Mouse (Mus musculus): Measurements from ENCODE around the gene Tuft1.

Tuft1 gene

DNA sequence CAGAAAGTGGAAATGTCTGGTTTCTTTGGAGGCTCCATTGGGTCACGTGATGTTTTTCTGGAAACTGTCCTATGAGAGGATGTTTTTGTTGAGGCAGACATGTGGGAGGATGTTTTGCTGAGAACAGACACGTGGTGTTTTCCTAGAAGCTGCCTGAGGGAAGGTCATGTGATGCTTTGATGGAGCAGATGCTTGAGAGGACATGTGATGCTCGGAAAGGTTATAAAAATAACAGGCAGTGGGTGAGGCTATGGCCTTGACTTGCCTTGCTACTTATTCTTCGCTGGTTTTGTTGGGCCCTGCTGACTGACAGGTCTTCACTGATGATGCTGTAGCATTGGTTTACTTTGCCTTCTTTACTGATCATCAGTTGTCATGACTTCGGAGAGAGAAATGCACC is 67.6 kb downstream of the Tuft1 start:
- DNase-seq = no peak

DNA sequence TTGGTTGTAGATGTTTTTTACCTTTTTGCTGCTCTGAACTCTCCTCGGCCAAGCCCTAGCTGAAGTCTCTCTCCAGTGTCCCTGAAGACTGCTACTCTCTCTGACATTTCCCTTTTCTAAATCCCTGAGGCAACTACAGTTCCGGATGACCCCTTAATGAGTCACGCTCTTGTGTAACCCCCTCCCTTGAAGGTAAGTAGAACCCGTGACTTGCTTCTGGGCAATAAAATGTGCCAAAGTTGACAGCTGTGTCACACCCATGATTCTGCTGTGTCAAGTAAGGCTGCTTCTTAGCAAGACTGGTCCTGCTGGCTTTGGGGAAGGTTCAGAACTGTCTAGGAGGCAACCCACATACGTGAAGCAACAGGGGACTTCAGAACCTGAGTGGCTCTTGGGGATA is 70.7 kb downstream of the Tuft1 start:
- no peak for DNase-seq

GRCm38 (mm10) chr3:94582944-94583343 is 75.7 kb downstream of the Tuft1 start:
- no peak for DNase-seq

DNA sequence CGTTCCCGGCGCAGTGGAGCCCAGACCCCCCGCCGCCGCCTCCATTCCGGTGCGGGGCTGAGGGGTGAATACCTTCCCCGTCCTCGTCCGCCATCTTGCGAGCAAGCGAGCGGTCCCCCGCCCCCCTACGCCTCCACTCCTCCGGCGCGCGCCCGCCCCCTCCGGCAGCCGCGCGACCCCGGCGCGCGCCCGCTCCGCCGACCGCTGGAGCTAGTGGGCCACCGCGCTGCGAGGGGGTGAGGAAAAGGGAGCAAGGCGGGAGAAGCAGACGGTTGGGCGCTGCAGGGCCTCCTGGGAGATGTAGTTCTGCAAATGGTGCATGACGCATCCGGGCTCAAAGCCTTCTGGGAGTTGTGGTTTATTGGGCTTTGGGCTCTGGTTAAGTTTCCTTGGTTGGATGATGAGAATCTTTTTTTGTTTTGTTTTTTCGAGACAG is 76.2 kb downstream of the Tuft1 start, which contains the start of gene Snx27:
Gene Snx27 (minus strand): TSS at position 261 of the 436 bp plus-strand sequence.
- peak; percentile 84 to 85 for DNase-seq

GRCm38 (mm10) chr3:94581793-94582455 is 76.7 kb downstream of the Tuft1 start:
- no peak for DNase-seq

DNA sequence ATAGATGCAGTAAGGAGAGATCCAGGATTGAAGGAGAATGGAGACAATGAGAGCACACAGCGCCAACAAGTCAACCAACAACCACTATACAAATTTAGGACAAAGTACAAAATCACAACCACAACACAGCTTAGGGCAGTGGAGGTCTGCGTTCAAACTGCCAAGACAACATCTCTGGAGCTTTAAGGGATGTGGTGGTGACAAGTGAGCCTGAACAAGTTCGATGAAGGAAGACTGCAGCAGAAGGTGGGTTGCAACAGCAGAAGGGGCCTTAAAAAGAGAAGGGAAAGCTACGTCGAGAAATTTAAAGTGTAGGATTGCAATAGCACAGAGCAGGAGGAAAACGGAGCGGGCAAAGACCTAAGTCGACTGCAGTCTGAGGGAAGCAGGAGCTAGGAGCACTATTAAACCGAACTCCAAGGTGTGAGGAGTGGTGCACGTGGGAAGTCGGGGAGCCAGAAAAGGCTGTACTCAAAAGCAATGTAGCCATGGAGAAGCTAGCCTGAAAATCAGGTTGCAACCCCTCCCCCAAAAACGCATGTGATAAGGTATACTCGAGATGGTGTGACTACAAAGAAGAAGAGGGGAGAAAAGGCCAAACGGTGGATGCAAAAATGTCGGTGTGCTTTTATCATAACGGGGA is 77.4 kb downstream of the Tuft1 start:
- DNase-seq = peak; percentile 6 to 12

GRCm38 (mm10) chr3:94574506-94574905 is 84.2 kb downstream of the Tuft1 start:
- no peak for DNase-seq

DNA sequence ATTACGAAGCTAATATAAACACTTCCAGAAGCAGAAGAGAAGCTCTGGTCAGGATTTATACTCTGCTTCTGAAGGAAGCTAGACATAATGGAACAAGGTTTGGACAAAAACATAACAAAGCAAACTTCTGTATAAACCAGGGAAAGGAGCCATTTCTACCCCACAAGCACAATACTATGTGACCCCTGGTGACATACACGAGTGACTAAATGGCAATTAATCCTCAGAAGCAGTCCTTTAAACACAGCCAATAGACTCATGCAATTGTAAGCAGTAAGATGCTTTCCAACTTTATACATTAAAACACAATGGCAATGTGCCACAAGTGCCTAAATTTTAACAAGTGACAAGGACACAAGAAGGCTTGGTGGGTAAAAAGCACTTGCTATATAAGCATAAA is 91.4 kb downstream of the Tuft1 start:
- no peak for DNase-seq

DNA sequence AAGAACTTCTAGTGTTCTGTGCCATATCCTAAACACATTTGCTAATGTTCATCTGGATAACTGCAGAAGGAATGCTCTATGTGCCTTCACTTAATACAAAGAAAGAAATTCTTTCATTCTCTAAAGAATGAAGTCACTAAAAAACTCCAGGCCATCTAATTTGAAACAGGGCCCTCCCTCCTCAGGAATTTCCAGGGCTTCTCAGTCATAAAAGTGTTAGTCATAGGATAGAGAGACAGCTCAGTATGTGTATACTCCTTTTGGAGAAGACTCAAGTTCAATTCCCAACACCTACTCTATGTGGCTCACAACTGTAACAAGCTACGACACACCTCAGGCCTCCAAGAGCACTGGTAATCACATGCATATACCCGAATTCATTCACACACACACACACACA is 93.1 kb downstream of the Tuft1 start:
- no peak for DNase-seq

DNA sequence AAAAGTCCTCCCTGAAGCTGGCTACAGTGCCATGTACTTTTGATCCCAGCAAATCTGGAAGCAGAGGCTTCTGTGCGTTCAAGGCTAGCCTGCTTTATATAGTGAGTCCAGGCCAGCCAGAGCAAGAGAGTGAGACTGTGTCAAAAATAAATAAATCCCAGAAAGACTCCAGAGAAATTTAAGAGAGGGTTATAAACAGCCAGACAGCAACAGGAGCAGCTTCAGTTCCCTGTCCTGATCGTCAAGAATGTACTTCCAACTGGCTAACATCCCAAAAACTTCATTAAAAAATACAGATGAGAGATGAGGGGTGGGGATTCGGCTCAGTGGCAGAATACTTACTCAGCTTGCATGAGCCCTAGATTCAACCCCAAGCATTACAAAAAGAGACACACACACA is 93.5 kb downstream of the Tuft1 start:
- DNase-seq = no peak

- no peak for DNase-seq
Measured at GRCm38 (mm10) chr3:94564356-94565010, 94.2 kb downstream of the Tuft1 start.

DNA sequence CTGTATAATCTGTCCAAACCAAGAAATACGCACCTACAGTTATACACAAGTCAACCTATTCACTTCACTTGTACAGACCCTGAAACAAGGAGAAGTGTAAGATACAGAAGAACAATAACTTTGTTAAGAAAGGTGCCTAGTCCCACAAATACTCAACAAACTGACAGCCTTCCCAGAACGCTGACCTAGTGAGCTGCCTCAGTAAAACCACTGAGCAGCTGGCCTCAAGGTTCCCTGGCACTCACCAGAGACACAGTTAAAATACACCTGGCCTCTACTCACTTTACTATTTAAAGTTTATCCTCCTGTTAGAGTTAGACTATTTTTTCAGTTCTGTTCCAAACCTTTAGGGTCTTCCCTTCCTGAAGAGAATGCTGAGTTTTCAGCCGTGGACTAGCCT is 95.5 kb downstream of the Tuft1 start:
- no peak for DNase-seq

All from B cell, adult 2 months (primary cell).